Mouse (Mus musculus): ENCODE measurements around the gene Cplx3. TPM values are rescaled to one million over a fixed set of nuclear protein-coding genes. Genes with fewer than 3 reads are reported as not detected.
A peak's percentile ranks its signal among the peaks of the same experiment; 100 is the strongest.

Cplx3 gene
- total RNA-seq, 4 experiments from 2014 or later: 3.5 to 6.1 (median 4.1) TPM

DNA sequence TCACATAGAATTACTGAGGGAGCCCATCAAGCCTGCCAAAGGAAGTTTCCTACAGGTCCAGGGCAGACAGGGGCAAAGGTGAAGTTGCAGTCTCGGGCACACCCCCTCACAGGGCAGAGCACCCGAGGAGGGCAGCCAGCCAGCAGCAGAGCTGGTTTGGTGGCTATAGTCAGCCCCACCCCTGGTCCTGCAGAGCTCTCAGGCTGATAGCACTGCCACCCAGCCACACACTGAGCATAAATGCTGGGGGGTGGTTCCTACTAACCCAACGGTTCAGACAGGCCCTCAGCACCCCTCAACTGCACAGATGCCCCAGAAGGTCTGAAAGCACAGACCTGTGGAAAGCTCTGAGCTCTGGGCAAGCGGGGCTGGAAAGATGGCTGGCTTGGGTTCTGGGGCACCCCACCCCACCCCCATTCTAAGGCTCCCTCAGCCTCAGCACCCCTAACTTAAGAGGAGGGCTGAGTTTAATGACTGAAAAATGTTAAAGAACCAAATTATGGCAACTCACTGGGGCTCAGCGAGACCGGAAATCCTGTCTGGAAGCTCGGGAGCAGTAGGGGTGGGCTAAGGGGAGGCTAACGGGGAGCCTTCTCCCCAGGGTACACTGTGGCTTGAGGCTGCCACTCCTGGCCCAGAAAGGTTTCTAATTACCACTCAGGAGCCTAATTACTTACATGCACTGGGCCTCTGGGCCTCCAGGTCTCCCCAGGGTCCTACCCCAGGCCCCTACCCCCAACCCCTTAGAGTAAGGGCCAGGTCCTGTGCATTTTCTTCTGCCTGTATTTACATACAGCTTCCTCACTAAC, 32.8 kb upstream of the Cplx3 start:
- DNase-seq (ENCODE audit: low spot score in 2 of 2): no peak

DNA sequence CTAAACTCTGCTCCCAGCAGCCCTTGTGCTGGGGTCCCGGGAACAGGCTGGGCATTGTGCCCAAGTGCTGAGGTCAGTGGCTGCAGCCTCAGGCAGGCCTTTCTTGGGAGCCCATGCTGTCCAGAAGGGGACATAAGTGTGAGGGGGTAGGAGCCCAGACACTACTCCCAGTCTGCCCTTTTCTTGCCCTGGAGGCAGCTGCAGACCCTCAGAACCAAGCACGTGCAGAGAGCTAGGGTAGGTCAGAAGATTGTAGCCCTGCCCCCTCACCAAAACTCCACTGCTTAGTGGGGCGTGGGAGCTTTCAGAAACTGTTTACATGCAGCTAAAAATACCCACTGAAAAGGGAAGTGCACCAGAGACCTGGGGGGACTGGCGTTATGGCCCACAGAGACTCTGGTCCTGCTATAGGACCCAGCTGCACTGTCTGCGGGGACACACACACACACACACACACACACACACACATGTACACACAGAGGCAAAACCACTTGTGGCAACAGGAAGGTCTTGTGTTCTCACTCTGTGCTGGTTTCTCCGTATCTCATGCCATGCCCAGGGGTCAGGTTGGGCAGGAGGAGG, 31.8 kb upstream of the Cplx3 start:
- no peak for DNase-seq (ENCODE audit: low spot score in 2 of 2)

DNA sequence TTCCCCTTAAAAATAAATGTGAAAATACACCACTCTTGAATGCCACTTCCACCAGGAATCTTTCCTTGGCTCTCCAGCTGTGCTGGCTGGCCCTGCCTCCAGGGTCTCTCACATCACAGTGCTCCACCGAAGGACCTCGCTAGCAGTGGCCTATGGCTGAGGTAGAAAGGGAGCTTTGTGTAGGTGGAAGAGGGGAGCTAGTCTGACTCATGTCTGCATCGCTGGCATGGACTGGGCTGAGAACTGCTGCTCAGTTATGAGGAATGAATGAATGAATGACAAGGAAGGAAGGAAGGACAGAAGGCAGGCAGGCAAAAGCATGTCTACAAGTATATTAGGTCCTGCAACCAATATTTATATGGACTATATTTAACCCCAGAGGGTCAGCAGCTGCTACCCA, 31.2 kb upstream of the Cplx3 start:
- no peak for DNase-seq (ENCODE audit: low spot score in 2 of 2)

DNA sequence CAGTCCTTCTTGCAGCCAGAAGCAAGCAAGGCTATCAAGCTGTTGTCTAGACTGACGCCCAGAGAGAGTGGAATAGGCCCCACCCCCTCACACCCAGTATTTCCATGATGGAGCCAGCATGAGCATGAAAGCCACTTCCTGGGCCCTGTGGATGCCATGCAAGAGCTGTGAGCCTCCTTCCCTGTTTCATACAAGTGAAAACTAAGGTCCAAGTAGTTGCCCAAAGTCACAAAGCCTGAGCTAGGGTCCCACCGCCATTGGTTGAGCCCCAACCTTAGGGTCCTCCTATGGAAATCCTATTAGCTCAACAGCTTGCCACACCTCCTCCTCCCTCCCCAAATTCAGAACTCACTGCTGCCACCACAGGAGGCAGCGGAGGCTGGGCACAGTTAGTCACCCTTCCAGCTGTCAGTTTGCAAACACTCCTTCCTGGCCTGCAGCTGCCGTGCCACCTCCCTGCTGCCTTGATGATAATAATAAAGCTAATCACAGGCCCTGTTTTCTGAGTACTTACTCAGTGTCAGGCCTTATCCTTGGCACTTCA, 27.5 kb upstream of the Cplx3 start:
- peak in 1 of 2 experiments; percentile 48 for DNase-seq (ENCODE audit: low spot score in 2 of 2)

DNA sequence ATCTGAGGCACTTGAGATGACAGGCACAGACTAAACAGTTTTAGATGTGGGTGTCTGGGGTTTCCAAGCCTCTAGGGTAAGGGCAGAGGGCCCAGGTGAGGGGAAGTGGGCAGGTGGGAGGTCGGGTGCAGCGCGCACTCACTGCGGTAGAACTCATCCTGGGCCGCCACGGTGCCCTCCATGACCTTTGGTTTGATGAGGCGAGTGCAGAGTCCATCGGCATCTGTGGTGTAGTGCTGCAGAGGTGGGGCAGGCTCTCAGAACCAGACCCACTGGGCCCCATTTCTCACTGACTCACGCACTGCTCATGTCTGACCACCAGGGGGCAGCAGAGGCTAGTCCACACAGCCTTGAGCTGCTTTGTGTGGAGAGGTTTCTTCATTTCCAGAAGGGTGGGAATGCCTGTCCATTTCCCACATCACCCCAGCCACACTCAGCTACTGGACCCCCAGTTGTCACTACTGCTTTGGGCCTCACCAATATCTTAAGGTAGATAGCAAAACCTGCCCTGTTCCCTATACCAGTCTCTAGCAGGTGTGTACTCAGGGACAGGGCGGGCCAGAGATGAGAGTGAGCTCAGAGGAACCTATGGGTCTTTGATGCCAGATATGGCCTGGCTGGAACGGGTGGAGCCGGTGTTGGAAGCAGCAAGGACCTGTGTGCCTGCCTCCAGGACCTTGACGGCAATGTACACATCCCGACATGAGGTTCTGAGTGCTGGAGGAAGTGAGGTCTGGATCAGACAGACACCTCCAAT, 23.2 kb upstream of the Cplx3 start:
- DNase-seq (ENCODE audit: low spot score in 2 of 2): peak; percentile 60 to 76

DNA sequence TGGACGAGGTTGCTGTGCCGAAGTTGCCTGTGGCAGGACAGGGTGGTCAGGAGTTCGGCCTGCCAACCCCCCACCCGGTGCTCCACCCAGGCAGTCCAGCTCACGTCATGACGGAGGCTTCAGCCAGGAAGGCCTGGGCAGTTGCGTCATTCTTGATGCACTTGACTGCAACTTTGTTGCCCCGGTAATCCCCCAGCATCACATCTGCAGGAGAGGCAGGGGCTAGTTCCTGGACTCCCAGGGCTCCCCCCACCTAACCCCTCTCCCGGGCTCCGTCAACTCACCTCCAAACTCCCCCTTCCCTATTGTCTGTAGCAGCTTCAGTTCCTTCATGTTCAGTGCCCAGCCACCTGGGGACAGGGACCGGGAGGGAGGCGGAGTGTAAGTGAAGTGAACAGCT, 22.6 kb upstream of the Cplx3 start:
- no peak for DNase-seq (ENCODE audit: low spot score in 2 of 2)

DNA sequence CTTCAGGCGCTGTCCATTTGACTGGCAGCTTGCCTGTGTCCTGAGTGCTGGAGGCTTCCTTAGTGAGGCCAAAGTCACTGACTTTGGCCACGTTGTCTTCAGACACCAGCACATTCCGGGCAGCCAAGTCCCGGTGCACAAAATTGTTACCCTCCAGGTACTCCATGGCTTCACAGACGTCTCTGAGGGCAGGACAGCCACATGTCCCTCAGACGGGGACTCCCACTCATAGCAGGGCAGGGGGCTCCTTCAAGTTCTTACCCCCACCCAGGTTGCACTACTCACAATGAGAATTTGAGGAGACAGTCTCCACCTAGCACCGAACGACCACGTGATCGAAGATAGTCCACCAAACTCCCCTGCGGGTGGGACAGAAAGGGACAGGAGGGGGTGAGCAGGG, 21.8 kb upstream of the Cplx3 start:
- no peak for DNase-seq (ENCODE audit: low spot score in 2 of 2)

DNA sequence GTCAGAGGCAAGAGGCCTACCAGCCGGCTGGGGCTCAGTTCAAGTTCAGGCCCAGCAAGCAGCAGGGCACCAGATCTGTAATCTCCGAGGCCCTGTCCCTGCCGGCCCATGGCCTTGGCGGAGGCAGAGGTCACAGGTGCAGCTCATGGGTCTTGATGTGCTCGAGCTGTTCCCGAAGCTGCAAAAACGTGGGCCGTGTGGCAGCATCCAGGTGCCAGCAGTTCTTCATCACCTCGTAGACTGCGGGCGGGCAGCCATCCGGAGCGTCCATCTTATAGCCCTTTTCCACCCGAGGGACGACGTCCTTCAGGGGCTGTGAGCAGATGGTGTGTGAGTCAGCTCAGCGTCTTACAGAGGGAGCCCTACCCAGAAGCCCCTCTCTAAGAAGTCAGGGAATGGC, 21.1 kb upstream of the Cplx3 start:
- DNase-seq (ENCODE audit: low spot score in 2 of 2): no peak

DNA sequence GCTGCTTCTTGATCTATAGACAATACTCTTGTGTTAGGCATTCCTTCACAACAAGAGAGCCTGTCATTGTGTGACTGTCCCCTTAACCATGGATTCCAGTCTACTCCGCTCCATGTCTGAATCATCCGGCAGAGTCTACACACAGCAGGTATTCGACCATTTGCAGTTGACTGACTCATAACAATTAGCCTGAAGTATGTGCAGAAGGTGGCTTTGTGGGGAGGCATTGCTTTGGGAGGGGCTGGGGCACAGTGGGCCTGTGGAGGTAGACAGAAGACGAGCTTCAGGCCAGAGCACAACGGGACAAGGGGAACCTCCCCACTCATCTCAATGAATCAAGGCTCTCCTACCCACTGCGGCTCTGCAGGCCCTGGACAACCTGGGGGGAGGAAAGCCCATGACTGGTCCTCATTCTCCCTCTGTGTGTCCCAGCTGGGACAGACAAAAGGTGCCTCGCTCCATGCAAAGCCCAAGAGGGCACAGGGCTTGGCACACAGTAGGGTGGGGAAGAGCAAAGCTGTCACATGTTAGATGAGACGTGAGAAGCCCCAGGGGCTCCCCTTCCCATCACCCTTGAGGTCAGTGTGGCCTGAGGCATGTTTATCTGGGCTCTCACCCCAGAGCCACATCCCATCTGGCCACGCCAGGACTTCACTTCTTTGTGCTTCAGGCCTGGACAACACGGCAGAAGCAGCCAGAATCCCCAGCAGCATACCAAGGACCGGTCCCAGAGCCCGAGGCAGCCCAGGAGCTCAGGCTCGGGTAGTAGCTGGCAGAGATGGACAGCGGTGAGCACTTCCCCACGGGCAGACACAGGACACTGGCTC, 19.8 kb upstream of the Cplx3 start:
- no peak for DNase-seq (ENCODE audit: low spot score in 2 of 2)

DNA sequence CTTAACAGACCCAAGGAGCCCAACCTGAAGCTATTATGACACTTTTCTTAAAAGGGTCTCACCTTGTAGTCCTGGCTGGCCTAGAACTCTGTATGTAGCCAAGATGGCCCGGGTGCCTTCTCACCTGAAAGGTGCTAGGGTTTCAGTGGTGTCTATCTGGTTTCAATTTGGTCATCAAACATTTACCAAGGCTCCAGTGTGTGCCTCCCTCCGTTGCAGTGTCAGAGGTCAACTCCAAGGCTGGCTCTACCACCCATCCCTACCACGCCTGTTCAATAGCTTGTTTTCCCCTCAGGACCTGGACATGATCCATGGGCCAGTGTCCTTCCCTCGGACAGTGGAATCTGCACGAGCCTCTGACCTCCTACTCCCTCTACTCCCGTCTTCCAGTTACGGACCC, 18.2 kb upstream of the Cplx3 start:
- no peak for DNase-seq (ENCODE audit: low spot score in 2 of 2)

DNA sequence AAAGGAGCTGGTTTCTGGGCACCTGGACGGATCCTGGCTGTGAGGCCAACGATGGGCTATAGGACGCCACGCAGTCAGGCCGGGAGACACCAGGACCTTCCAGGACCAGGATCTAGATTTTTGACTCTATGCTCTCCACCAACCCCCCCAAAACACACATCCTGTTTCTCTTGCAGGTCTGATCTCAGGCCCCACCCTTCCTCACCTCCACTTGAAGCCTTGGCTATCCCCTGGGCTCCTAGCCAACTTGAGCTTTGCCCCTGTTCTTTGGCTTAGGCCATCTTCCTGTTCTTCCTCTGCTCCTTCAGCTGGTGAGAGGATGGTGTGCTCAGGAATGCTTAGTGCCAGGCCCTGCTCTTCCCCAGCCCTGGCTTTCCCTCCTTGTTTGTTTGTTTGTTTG, 14.6 kb upstream of the Cplx3 start, which contains the start of gene Lman1l:
Gene Lman1l, minus strand, starts transcription at position 101 of the 400 bp plus-strand sequence.
- no peak for DNase-seq (ENCODE audit: low spot score in 2 of 2)

DNA sequence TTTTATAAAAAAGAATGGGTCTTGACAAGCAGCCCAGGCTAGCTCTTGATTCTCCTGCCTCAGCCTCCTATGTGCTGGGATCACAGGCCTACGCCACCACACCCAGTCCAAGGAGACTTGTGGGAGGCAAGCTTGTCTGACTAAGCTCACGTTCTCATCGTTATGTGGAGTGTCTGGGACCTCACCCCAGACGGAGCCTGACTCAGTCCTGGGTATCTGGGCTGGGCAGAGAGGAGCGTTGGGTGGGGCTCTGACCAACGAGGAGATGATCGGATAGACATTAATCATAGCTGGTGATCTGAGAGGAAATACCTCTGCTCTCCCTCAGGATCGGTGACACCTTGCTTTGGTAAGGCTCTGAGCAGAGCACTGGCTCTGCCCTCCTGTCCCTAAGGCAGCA, 12.8 kb upstream of the Cplx3 start:
- DNase-seq (ENCODE audit: low spot score in 2 of 2): no peak

DNA sequence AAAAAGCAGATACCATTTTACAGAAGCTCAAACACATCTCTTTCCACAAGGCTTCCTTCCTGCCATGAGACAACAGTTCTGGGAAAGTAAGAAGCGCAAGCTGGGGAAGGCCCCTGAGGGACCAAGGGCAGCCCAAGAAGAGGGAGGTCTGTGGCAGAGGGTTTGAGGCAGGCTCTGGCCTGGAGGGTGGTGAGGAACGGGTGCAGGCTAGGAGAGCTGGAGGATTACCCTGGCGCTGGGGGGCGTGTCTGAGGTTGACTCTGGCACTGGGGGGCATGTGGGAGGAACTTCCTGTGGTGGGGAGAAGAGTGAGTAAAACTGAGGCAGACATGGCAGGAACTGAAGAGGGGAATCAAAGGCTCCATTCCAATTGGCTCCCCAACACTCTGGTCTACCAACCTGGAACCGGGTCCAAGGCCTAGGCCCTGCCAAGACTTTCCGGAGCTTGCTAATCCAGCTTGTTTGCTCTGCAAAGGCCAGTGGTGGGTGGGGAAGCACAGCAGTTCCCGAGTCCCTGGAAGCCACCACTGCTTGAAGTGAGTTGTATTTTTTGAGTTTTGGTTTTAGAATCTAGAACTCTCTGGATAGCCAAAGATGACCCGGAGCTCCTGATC, 11.6 kb upstream of the Cplx3 start:
- DNase-seq (ENCODE audit: low spot score in 2 of 2): no peak

DNA sequence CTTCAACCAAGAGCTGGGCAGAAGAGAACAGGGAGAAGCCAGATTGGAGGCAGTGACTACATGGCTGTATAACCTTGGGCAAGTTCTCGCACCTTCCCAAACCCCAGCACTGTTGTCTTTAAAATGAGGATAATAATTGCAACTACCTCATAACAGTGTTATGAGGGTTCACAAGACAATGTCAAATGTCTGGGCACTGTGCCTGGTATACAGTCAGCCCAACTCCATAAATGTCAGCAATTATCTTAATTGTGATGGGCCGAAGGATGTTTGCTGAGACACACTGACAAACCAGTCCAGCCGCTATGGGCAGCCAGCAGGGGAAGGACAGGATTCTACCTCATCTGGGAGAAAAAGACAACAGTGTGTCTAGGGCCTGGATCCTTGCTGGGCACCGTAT, 8.7 kb upstream of the Cplx3 start:
- DNase-seq (ENCODE audit: low spot score in 2 of 2): no peak

DNA sequence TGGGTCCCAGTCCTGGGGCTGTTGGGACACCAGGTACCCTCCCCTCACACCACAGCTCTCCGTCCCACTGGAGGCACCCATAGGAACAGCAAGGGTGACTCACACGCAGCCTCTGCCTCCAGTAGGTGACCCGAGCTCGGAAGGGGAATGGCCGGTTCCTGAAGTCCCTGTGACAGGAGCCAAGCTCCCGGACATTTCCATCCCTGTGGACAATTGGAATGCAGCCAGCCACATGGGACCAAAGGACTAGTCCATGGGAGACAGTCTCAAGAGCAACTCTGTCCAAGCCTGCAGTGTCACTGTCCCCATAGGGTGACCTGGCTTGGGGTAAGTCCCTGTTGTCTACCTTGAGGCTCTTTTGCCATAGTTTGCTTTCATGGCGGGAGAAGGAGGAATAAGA, 7.9 kb upstream of the Cplx3 start:
- no peak for DNase-seq (ENCODE audit: low spot score in 2 of 2)

DNA sequence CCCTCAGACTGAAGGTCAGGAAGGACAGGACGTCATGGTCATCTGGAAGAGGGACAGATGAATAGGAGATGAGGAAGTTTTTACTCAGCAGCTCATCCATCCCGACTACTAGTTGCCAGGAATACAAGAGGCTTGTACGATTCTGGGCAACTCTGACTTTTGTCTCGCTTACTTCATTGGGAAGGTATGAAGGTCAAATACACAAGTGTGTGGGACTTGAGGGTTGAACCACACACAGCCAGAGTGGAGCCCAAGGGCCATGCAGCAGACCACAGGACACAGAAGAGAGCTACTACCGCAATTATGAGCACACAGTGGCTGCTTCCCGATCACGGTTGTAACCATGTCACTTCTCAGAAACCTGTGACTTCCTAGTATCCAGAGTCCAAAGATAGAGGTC, 6.5 kb upstream of the Cplx3 start:
- DNase-seq (ENCODE audit: low spot score in 2 of 2): no peak

DNA sequence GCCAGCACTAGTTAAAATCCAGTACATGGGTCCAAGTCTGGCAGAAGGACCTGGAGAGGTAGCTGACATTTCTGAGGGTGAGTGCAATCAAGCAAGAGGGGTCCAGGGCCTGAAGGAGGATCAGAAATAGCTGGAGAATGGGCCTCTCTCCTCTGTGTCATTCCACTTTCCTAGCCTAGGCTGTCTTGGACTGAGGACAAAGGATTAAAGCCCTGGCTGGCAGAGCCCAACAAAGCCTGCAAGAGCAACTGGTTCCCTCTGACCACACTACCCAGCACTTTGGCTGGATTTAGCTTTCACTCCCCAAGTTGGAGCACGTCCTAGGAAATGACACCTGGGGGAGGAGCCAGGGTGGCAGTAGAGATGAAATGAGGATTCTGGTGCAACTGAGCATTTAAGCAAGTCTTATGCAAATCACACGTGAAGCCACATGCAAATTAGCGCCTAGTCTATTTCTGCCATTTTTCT, 4.3 kb upstream of the Cplx3 start:
- DNase-seq (ENCODE audit: low spot score in 2 of 2): no peak

DNA sequence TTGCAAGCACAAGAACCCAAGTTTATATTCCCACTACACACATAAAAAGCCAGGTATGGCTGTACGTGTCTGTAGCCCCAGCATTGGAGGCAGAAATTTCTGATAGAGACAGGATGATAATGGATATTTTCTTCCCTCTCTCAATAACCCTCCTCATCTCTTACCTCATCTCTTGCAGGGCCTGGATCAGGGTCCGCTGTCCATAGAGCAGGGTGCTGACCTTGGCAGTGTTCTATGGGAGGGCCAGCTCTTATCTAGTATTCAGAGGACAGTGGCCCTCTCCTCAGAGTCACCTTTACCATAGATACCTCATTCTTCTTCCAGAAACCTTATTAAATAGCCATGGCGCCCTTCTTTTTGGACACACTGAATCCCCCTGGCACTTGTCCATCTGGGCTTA, 3.7 kb upstream of the Cplx3 start:
- DNase-seq (ENCODE audit: low spot score in 2 of 2): no peak

DNA sequence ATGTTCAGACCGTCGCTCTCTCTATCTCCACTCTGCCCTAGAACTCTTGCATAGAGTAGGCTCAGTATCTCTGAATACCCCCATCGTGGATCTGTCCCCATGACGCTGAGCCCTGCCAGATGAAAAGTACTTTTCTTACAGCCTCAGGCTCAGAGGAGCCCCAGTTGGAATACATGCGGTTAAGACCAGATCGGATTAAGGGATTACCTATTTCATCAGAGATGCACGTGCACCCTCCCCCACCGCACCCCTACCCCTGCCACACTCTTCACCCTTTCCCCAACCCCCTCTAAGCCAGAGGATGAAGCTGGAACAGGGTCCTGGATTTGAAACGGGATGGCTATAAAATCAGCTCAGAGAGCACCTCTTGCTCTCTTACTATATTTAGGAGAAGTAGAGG, 578 bp downstream of the Cplx3 start:
- no peak for DNase-seq (ENCODE audit: low spot score in 2 of 2)

DNA sequence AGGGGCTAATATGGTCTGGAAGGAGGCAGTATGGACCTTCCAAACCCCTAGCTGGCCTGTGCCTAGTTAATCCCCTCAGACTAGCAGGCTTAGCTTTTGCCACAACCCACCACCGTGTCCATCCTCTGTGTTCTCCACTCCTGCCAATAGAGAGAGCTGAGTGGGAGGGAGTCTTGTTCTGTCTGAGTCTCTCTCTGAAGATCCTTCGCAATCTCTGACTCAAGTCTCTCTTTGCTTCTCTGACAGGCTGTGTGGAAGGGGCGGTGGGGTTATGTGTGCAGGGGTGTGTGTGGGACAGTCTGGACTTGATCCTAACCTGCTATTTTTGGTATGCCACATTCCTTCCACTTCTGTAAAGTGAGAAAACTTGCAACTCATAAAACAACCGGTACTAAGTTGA, 1.2 kb downstream of the Cplx3 start:
- DNase-seq (ENCODE audit: low spot score in 2 of 2): no peak

DNA sequence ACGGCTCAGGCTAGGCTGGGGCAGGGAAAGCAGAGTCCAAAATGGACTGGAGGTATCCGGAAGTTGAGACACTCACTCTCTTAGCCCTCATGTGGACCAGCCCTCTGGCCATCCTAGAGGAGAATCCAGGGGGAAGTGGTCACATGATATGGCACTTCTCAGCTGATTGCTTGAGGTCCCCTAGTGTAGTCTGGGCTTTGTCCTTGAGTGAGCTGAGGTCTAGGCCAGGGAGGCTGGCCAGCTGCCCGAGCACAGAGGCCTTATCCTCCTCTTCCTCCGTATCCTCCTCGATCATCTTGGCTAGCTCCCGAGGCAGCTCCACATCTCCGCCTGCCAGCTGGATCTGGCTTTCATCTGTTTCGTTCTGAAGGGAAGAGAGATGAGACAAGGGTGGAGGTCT, 4.0 kb downstream of the Cplx3 start:
- DNase-seq (ENCODE audit: low spot score in 2 of 2): no peak

Measured in layer of hippocampus, adult 8-10 months (tissue).